Mouse (Mus musculus) intestine, postnatal 0 days (tissue): ENCODE data around the gene Gm29609. TPM values are rescaled to one million over a fixed set of nuclear protein-coding genes. Genes with fewer than 3 reads are reported as not detected.

ENCODE experiments used
- ATAC-seq: fragments of 200-750 bp; cut with Nextera tagmentation; 2 replicates; pipeline ENCODE4 v1.8.0; 2017; ENCODE audit warnings: mild to moderate bottlenecking, moderate TSS enrichment, moderate library complexity
- H3K27ac ChIP-seq: fragments of 300-500 bp; sonication (generic); 2 replicates; pipeline ENCODE4 v1.5.1; 2014; ENCODE audit warnings: mild to moderate bottlenecking, low read depth, low read length, moderate library complexity
- H3K27me3 ChIP-seq: fragments of 300-500 bp; sonication (generic); replicated peaks from 2 replicates; pipeline ENCODE4 v1.6.1; 2014; ENCODE audit warnings: low read length, mixed read lengths; ENCODE audit not compliant: control insufficient read depth, insufficient read depth
- H3K36me3 ChIP-seq: fragments of 300-500 bp; sonication (generic); 2 replicates; pipeline ENCODE4 v1.6.1; 2014; ENCODE audit warnings: mild to moderate bottlenecking, moderate library complexity; ENCODE audit not compliant: control insufficient read depth, insufficient read depth
- H3K4me1 ChIP-seq: fragments of 300-500 bp; sonication (generic); replicated peaks from 2 replicates; pipeline ENCODE4 v1.6.1; 2014; ENCODE audit warnings: antibody characterized with exemption, low read length, mixed read lengths; ENCODE audit not compliant: control insufficient read depth, insufficient read depth
- H3K4me2 ChIP-seq: fragments of 300-500 bp; sonication (generic); replicated peaks from 2 replicates; pipeline ENCODE4 v1.6.1; 2014; ENCODE audit warnings: low read depth, mild to moderate bottlenecking, moderate library complexity
- H3K4me3 ChIP-seq: fragments of 300-500 bp; sonication (generic); 2 replicates; pipeline ENCODE4 v1.5.1; 2014; ENCODE audit warnings: low read depth, low read length
- H3K9ac ChIP-seq: fragments of 300-500 bp; sonication (generic); 2 replicates; pipeline ENCODE4 v1.6.1; 2014; ENCODE audit warnings: mild to moderate bottlenecking, low read depth, low read length
- H3K9me3 ChIP-seq: fragments of 300-500 bp; sonication (generic); 2 replicates; pipeline ENCODE4 v1.6.1; 2016; ENCODE audit warnings: mixed run types; ENCODE audit not compliant: control insufficient read depth
- CTCF ChIP-seq: sonication (generic); IDR thresholded peaks from 2 replicates; pipeline ENCODE4 v1.5.1; 2016; ENCODE audit warnings: low read depth, mild to moderate bottlenecking, control low read depth, antibody characterized with exemption, moderate library complexity
- WGBS: fragments of 180-500 bp; shearing (Covaris S2); extraction: QIAGEN DNeasy Blood & Tissue Kit; methylation state at CpG from one replicate; pipeline ENCODE4 v1.1.7; 2014; 5-methylcytosine and 5-hydroxymethylcytosine counted together
- polyA plus RNA-seq: library from polyadenylated mRNA; unstranded; fragments of >200 nt; fragmentation: Nextera tagmentation; extraction: Ambion mirVana; gene quantifications from 2 replicates; pipeline ENCODE4 v1.2.1, GENCODE M21; 2015

Gene Gm29609
- polyA plus RNA-seq, 1 experiment from 2014 or later = 0.53 TPM

- Histone ChIP-seq H3K9me3 (no peaks in the 10 kb centered on the region; the same call in 1 of the 2 replicates), H3K9ac (no peak overlapping the region), H3K4me3 (no peak overlapping the region), H3K4me2 (no peak overlapping the region), H3K4me1 (no peaks in the 10 kb centered on the region), H3K27ac (peak overlapping the region; percentile 35; the same call in 1 of the 2 replicates), H3K36me3 (peaks cover 68% of the 10 kb centered on the region), H3K27me3 (no peaks in the 10 kb centered on the region)
- TF ChIP-seq CTCF = no peak
- ATAC-seq = no peak
- 92% methylated on average over 19 of the region's 19 CpGs for WGBS
These were observed 19.7 kb upstream of the Gm29609 start for GRCm38 (mm10) chr5:31199321-31199892.

GRCm38 (mm10) chr5:31198616-31199320, 19.1 kb upstream of the Gm29609 start:
- Histone ChIP-seq H3K9ac (no peak overlapping the region), H3K36me3 (peaks cover 66% of the 10 kb centered on the region), H3K4me1 (no peaks in the 10 kb centered on the region), H3K4me2 (no peak overlapping the region), H3K4me3 (no peak overlapping the region), H3K27ac (peak overlapping the region; percentile 35; the same call in 1 of the 2 replicates), H3K27me3 (no peaks in the 10 kb centered on the region), H3K9me3 (no peaks in the 10 kb centered on the region; the same call in 1 of the 2 replicates)
- TF ChIP-seq CTCF = no peak
- ATAC-seq = no peak
- 83% methylated on average over 5 of the region's 5 CpGs for WGBS

DNA sequence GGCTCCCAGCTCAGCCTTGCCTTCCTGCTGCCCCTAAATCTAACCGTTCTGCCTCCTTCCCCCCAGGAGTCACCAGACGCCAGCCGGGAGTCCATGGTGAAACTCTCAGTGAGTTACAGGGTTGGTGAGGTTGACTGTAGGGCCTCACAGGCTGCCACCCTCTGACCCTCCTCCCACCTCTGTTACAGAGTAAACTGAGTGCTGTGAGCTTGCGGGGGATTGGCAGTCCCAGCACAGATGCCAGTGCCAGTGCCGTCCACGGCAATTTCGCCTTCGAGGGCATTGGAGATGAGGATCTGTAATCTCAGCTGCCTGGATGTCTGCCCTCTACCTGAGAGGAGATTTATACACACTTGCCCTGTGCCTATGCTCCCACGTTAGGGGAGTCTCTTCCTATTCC, 18.5 kb upstream of the Gm29609 start:
- 80% methylated on average over 9 of the region's 9 CpGs for WGBS
- TF ChIP-seq CTCF = no peak
- Histone ChIP-seq H3K4me1 (no peaks in the 10 kb centered on the region), H3K4me2 (no peak overlapping the region), H3K4me3 (no peak overlapping the region), H3K36me3 (peaks cover 62% of the 10 kb centered on the region), H3K9me3 (no peaks in the 10 kb centered on the region; the same call in 1 of the 2 replicates), H3K9ac (no peak overlapping the region), H3K27ac (peak overlapping the region; percentile 35; the same call in 1 of the 2 replicates), H3K27me3 (no peaks in the 10 kb centered on the region)
- ATAC-seq = no peak

DNA sequence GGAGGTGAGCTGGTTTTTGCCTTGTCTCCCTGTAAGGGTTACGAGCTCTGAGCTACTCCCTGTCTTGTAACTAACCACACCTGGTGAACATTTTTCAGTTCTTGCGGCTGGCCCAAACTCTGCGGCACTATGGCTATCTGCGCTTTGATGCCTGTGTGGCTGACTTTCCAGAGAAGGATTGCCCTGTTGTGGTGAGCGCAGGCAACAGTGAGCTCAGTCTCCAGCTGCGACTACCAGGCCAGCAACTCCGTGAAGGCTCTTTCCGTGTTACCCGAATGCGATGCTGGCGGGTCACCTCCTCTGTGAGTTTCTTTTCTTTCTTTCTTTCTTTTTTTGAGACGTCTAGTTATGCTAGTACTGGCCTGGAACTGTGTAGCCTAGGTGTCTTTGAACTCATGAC, 17.4 kb upstream of the Gm29609 start:
- ATAC-seq = no peak
- Histone ChIP-seq H3K4me2 (no peak overlapping the region), H3K9ac (no peak overlapping the region), H3K27me3 (no peaks in the 10 kb centered on the region), H3K27ac (no peak overlapping the region), H3K9me3 (no peaks in the 10 kb centered on the region; the same call in 1 of the 2 replicates), H3K4me3 (no peak overlapping the region), H3K4me1 (no peaks in the 10 kb centered on the region), H3K36me3 (peaks cover 62% of the 10 kb centered on the region)
- 91% methylated on average over 12 of the region's 12 CpGs for WGBS
- no peak for TF ChIP-seq CTCF

DNA sequence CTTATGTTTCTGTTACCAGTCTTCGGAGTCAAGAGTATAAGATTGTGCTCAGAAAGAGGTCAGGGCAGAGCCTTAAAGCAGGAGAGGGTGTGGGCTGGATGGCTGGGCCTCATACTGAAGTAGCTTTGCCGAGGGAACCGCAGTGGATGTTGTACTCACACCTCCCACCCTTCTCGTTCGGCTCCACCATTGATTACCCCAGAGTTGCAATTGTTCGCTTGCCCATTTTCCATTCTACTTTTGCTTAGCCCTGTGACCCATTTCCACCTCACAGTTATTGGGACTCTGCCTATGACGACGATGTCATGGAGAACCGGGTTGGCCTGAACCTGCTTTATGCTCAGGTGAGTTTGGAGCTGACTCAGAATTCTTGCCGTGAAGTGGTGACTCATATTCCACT, 16.5 kb upstream of the Gm29609 start:
- no peaks in the 10 kb centered on the region; the same call in 1 of the 2 replicates for H3K9me3 ChIP-seq
- no peak overlapping the region for H3K4me3 ChIP-seq
- TF ChIP-seq CTCF = no peak
- H3K4me1 ChIP-seq = no peaks in the 10 kb centered on the region; the same call in 1 of the 2 replicates
- H3K36me3 ChIP-seq = peaks cover 62% of the 10 kb centered on the region
- peak overlapping the region; percentile 5; the same call in 1 of the 2 replicates for H3K27ac ChIP-seq
- 85% methylated on average over 10 of the region's 10 CpGs for WGBS
- no peak overlapping the region for H3K4me2 ChIP-seq
- ATAC-seq = no peak
- H3K9ac ChIP-seq = no peak overlapping the region
- no peaks in the 10 kb centered on the region for H3K27me3 ChIP-seq

DNA sequence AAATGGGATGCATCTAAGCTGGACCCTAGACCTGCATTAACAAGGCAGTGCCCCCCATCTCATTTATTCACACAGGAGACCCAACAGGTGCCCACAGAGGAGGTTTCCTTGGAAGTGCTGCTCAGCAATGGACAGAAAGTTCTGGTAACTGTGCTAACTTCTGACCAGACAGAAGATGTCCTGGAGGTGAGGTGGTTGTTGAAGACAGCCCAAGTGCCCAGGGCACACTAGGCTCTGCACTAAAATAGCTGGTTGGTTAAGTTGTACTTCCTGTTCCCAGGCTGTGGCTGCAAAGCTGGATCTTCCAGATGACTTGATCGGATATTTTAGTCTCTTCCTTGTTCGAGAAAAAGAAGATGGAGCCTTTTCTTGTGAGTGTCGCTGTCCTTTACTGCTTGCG, 16.0 kb upstream of the Gm29609 start:
- no peak overlapping the region for H3K9ac ChIP-seq
- peak overlapping the region; percentile 96; the same call in 1 of the 2 replicates for H3K27ac ChIP-seq

More for the DNA sequence above, 16.0 kb upstream of the Gm29609 start:
- Histone ChIP-seq H3K4me3 (no peak overlapping the region), H3K36me3 (peaks cover 64% of the 10 kb centered on the region), H3K4me2 (no peak overlapping the region), H3K27me3 (no peaks in the 10 kb centered on the region), H3K4me1 (no peaks in the 10 kb centered on the region; the same call in 1 of the 2 replicates), H3K9me3 (no peaks in the 10 kb centered on the region; the same call in 1 of the 2 replicates)
- no peak for TF ChIP-seq CTCF
- ATAC-seq = no peak
- 90% methylated on average over 4 of the region's 4 CpGs for WGBS
